Mouse (Mus musculus): Measurements from ENCODE around the gene Hspa12a. TPM values are rescaled to one million over a fixed set of nuclear protein-coding genes. Genes with fewer than 3 reads are reported as not detected.

The Hspa12a gene
- total and polyA plus RNA-seq, 2 experiments: 1.0 to 1.1 TPM

DNA sequence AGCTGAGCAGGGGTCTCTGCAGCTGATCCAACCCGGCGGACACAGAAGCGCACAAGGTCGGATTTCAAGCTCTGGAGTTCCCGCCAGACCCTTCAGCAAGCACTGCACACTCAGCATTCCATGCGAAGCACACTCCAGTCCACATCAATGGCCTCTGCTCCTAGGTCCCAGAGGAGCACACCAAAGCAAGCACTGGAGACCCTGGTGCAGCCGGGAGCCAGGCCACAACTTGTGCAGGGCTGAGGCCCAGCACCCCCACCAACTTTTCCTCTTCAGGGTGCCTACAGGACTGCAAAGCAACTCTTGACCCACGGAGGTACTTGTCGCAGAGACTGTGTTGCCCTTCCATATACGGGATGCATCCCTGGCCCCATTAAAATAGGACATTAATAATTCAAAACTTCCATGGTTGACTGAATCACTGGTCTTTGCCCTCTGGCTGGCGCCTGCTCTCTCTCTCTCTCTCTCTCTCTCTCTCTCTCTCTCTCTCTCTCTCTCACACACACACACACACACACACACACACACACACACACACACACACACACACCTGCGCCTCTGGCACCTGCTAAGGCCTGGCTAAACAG is 82.2 kb downstream of the Hspa12a start:
- 45% methylated on average over 12 of the region's 12 CpGs for WGBS
- no peak for DNase-seq (ENCODE audit: extremely low read depth, low read depth, low spot score)
- no peaks in the 10 kb centered on the region for H3K36me3 ChIP-seq (ENCODE audit: control insufficient read depth, insufficient read depth, low read length)
- H3K4me3 ChIP-seq (ENCODE audit: insufficient read depth, low read depth, low read length): peak overlapping the region; percentile 62; the same call in 1 of the 2 replicates
- H3K79me2 ChIP-seq (ENCODE audit: control insufficient read depth, insufficient read depth, low read length): no peaks in the 10 kb centered on the region
- TF ChIP-seq CTCF (IDR thresholded peaks at IDR 0.05; ENCODE audit: low read depth, low read length) (no peak), POLR2A (IDR thresholded peaks at IDR 0.05; ENCODE audit: extremely low read depth, insufficient read depth, low read length) (no peak)
- no peak overlapping the region for H3K27ac ChIP-seq (replicated peaks; ENCODE audit: insufficient read depth, low read depth, low read length)
- peaks cover 6% of the 10 kb centered on the region for H3K4me1 ChIP-seq (ENCODE audit: control insufficient read depth, insufficient read depth, low read length)
- no peaks in the 10 kb centered on the region for H3K27me3 ChIP-seq (ENCODE audit: control insufficient read depth, insufficient read depth, low read length)
- no peak overlapping the region for H3K9ac ChIP-seq (ENCODE audit: low read depth, low read length)

DNA sequence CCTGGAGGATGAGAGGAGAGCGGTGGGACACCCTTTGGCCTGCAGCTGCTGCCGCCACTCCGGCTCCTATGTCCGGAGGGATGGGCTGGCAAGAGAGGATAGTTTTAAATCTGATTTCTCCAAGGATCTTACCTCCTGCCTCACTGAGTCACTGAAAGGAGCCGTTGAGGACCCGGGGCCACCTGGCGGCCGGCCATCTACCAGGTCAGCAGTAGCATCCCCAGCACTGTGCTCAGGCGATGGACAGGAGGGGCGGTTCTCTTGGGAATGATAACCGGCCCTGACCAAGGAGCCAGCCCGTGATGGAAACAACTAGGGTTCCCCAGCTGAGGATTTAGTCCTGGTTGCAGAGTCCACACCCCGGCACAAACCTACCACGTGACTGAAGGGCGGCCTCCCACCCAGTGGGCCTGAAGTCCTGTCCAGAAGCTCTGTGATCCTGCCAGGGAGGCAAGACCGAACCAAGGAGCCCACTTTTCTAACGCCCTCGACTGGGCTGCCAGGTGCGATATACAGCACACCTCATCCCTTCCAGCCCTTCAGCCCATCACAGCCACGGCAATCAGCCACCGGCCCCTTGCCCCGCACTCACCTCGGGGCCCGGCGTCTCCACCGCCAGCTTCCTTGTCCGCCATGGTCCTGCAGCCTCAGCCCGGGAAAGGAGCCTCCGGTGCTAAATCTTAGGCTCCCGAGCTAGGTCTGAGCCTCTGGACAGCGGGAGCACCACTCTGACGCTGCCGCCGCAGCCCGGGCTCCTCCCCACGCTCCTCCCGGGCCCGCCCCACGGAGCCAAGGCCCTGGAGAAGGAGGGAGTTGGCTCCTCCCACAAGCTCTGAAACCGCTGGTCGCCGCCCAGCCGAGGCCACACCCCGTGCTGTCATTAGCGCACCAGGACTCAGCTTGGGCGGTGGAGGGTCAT is 82.9 kb downstream of the Hspa12a start:
- no peaks in the 10 kb centered on the region for H3K36me3 ChIP-seq (ENCODE audit: control insufficient read depth, insufficient read depth, low read length)
- 4% methylated on average over 46 of the region's 46 CpGs for WGBS
- H3K4me1 ChIP-seq (ENCODE audit: control insufficient read depth, insufficient read depth, low read length): peaks cover 6% of the 10 kb centered on the region
- H3K9ac ChIP-seq (ENCODE audit: low read depth, low read length): peak overlapping the region; percentile 55
- H3K4me3 ChIP-seq (ENCODE audit: insufficient read depth, low read depth, low read length): peak overlapping the region; percentile 62
- H3K79me2 ChIP-seq (ENCODE audit: control insufficient read depth, insufficient read depth, low read length): no peaks in the 10 kb centered on the region
- no peaks in the 10 kb centered on the region for H3K27me3 ChIP-seq (ENCODE audit: control insufficient read depth, insufficient read depth, low read length)
- TF ChIP-seq CTCF (IDR thresholded peaks at IDR 0.05; ENCODE audit: low read depth, low read length) (no peak), POLR2A (IDR thresholded peaks at IDR 0.05; ENCODE audit: extremely low read depth, insufficient read depth, low read length) (0 out of 2 replicates have a peak, but pooled peaks have one; percentile 25)
- peak; percentile 44 for DNase-seq (ENCODE audit: extremely low read depth, low read depth, low spot score)
- H3K27ac ChIP-seq (replicated peaks; ENCODE audit: insufficient read depth, low read depth, low read length): no peak overlapping the region

DNA sequence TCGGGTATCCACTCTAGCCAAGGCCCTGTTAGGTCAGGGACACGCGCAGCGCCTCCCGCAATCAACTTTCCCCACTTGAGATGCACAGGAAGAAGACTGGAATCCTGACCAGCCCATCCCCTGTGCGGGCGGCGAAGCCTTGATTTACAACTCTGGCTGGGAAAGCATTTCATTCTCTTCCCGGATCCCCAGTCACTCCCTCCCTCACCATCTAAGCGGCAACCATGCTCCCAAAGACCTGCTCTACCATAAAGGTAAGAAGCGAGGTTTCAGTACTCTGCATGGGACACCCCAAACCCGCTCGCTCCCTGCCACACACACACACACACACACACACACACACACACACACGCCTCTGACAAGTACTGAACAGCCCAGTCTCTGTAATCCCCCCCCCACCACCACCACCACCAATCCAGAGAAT is 83.6 kb downstream of the Hspa12a start:
- Histone ChIP-seq H3K27ac (replicated peaks; ENCODE audit: insufficient read depth, low read depth, low read length) (no peak overlapping the region), H3K9ac (ENCODE audit: low read depth, low read length) (no peak overlapping the region), H3K4me1 (ENCODE audit: control insufficient read depth, insufficient read depth, low read length) (peaks cover 6% of the 10 kb centered on the region), H3K79me2 (ENCODE audit: control insufficient read depth, insufficient read depth, low read length) (no peaks in the 10 kb centered on the region), H3K4me3 (ENCODE audit: insufficient read depth, low read depth, low read length) (peak overlapping the region; percentile 62), H3K36me3 (ENCODE audit: control insufficient read depth, insufficient read depth, low read length) (no peaks in the 10 kb centered on the region), H3K27me3 (ENCODE audit: control insufficient read depth, insufficient read depth, low read length) (no peaks in the 10 kb centered on the region)
- no peak for DNase-seq (ENCODE audit: extremely low read depth, low read depth, low spot score)
- 27% methylated on average over 14 of the region's 14 CpGs for WGBS
- TF ChIP-seq POLR2A (IDR thresholded peaks at IDR 0.05; ENCODE audit: extremely low read depth, insufficient read depth, low read length) (no peak), CTCF (IDR thresholded peaks at IDR 0.05; ENCODE audit: low read depth, low read length) (no peak)

DNA sequence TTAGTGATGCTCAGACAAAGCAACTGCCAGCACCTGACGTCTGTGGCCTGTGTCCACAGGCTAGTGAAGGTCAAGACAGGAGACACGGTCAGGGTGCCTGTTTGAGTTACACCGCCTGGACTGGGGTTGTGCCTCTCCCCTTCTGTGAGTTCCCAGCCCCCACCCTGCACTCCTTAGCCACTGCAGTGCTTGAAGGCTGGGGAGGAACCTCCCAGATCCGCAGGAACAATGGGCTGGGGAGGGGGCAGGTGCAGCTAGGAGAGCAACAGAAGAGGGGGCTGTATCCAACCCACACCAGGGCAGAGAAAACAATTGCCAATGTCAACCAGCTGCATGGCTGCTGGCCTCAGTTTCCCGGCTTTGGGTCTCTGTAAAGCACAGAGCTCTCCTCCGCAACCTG is 84.1 kb downstream of the Hspa12a start:
- no peak overlapping the region for H3K9ac ChIP-seq (ENCODE audit: low read depth, low read length)
- H3K36me3 ChIP-seq (ENCODE audit: control insufficient read depth, insufficient read depth, low read length): no peaks in the 10 kb centered on the region
- H3K27ac ChIP-seq (replicated peaks; ENCODE audit: insufficient read depth, low read depth, low read length): no peak overlapping the region
- H3K27me3 ChIP-seq (ENCODE audit: control insufficient read depth, insufficient read depth, low read length): no peaks in the 10 kb centered on the region
- H3K79me2 ChIP-seq (ENCODE audit: control insufficient read depth, insufficient read depth, low read length): no peaks in the 10 kb centered on the region
- DNase-seq (ENCODE audit: extremely low read depth, low read depth, low spot score): no peak
- 53% methylated on average over 6 of the region's 6 CpGs for WGBS
- H3K4me1 ChIP-seq (ENCODE audit: control insufficient read depth, insufficient read depth, low read length): peaks cover 6% of the 10 kb centered on the region
- TF ChIP-seq POLR2A (IDR thresholded peaks at IDR 0.05; ENCODE audit: extremely low read depth, insufficient read depth, low read length) (no peak), CTCF (IDR thresholded peaks at IDR 0.05; ENCODE audit: low read depth, low read length) (no peak)
- H3K4me3 ChIP-seq (ENCODE audit: insufficient read depth, low read depth, low read length): peak overlapping the region; percentile 22; the same call in 1 of the 2 replicates

DNA sequence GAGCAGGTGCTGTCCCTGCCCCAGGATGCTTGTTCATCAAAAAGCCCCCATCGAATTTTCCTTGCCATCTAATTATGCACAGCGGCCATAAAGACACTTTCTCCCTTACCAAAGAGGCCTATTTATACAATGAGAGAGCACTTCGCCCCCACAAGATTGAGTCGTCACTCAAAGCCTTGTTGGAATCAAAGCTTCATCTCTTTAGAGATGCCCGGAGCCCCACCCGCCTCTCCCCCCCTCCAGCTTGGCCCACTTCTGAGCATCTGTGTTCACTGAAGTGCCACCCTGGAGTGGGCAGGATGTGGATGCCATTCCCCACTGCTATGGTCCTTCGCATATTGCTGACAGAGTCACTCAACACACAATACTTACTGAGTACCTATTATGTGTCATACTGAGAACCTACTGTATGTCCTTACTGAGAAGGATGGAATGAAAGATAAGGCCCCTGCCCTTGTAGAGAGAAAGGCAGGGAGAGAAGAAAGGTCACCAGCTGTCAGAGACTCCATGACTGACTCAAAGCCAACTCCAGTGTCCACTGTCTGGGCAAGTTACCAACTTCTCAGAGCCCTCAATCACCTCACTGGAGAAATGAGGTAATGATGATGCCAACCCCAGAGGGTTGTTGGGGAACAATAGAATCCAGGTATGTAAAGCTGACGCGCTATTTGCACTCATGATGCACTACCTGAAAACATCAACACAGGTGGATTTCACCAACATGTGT is 87.2 kb downstream of the Hspa12a start:
- Histone ChIP-seq H3K4me3 (ENCODE audit: insufficient read depth, low read depth, low read length) (no peak overlapping the region), H3K36me3 (ENCODE audit: control insufficient read depth, insufficient read depth, low read length) (no peaks in the 10 kb centered on the region), H3K79me2 (ENCODE audit: control insufficient read depth, insufficient read depth, low read length) (no peaks in the 10 kb centered on the region), H3K27me3 (ENCODE audit: control insufficient read depth, insufficient read depth, low read length) (no peaks in the 10 kb centered on the region), H3K9ac (ENCODE audit: low read depth, low read length) (no peak overlapping the region), H3K4me1 (ENCODE audit: control insufficient read depth, insufficient read depth, low read length) (peaks cover 16% of the 10 kb centered on the region), H3K27ac (replicated peaks; ENCODE audit: insufficient read depth, low read depth, low read length) (no peak overlapping the region)
- WGBS: 93% methylated on average over 9 of the region's 9 CpGs
- TF ChIP-seq CTCF (IDR thresholded peaks at IDR 0.05; ENCODE audit: low read depth, low read length): no peak
- no peak for TF ChIP-seq POLR2A (IDR thresholded peaks at IDR 0.05; ENCODE audit: extremely low read depth, insufficient read depth, low read length)
- DNase-seq (ENCODE audit: extremely low read depth, low read depth, low spot score): no peak
